Mouse (Mus musculus) cortical plate, adult 2 months (tissue): ENCODE measurements around the gene Zap70.

ENCODE experiments used
- CTCF ChIP-seq: fragments of 200-500 bp; IDR thresholded peaks from 2 replicates; pipeline ENCODE4 v1.5.1; 2011; ENCODE audit warnings: mild to moderate bottlenecking, control low read depth, low read length; ENCODE audit not compliant: insufficient read depth; ENCODE audit errors: extremely low read depth
- POLR2A ChIP-seq: fragments of 200-500 bp; IDR thresholded peaks from 2 replicates; pipeline ENCODE4 v1.6.1; 2011; ENCODE audit warnings: mild to moderate bottlenecking, low read length, control low read depth; ENCODE audit not compliant: insufficient read depth; ENCODE audit errors: extremely low read depth

- TF ChIP-seq CTCF: no peak
- TF ChIP-seq POLR2A: no peak
Observed at GRCm38 (mm10) chr1:36772198-36772934, 10.8 kb downstream of the Zap70 start.
